Mouse (Mus musculus) layer of hippocampus, postnatal 25 days (tissue): Measurements from ENCODE around the gene Zfp57. TPM values are rescaled to one million over a fixed set of nuclear protein-coding genes. Genes with fewer than 3 reads are reported as not detected.
A peak's percentile ranks its signal among the peaks of the same experiment; 100 is the strongest.
"Not testable (repeated sequence)": the region's sequence is repeated elsewhere in the genome, so short reads cannot be mapped to it uniquely, and the experiment has no call there.

ENCODE experiments used
- DNase-seq, 2 experiments: peaks; one replicate each; pipeline ENCODE4 v3.0.0; 2022; ENCODE audit warnings: mixed read lengths in 2 of 2, low spot score in 1 of 2; ENCODE audit errors: extremely low spot score in 1 of 2
- total RNA-seq, 2 experiments: library from RNA; stranded (reverse); gene quantifications; 2 replicates each; pipeline ENCODE4 v1.2.3; 2021

The Zfp57 gene
- 10 to 100 TPM; 14.5 to 21.7 TPM for total RNA-seq

GRCm38 (mm10) chr17:37000863-37001262 lies at the start of gene Zfp57:
Gene Zfp57 (plus strand): TSS chr17:37001163.
- no peak for DNase-seq

- DNase-seq: no peak
Measured at GRCm38 (mm10) chr17:36952631-36953030, 48.3 kb upstream of the Zfp57 start.

GRCm38 (mm10) chr17:36953062-36953461 lies 47.9 kb upstream of the Zfp57 start:
- no peak for DNase-seq

- DNase-seq: peak; percentile 84 to 88
Measured at GRCm38 (mm10) chr17:36957999-36958743, 42.8 kb upstream of the Zfp57 start, which contains the start of the genes Znrd1 and Znrd1as. Gene Znrd1 (minus strand): TSS chr17:36958559. Gene Znrd1as (plus strand): TSS chr17:36958592.

- DNase-seq: no peak
Measured at GRCm38 (mm10) chr17:36958884-36959283, 42.1 kb upstream of the Zfp57 start.

GRCm38 (mm10) chr17:36961125-36961524 lies 39.8 kb upstream of the Zfp57 start:
- no peak for DNase-seq

- no peak for DNase-seq
Measured at GRCm38 (mm10) chr17:36966875-36967274, 34.1 kb upstream of the Zfp57 start.

- no peak for DNase-seq
Measured at GRCm38 (mm10) chr17:36970316-36970890, 30.6 kb upstream of the Zfp57 start.

GRCm38 (mm10) chr17:36971172-36971850 lies 29.7 kb upstream of the Zfp57 start:
- no peak for DNase-seq

GRCm38 (mm10) chr17:36972791-36973190 lies 28.2 kb upstream of the Zfp57 start:
- no peak for DNase-seq

- DNase-seq: no peak
Measured at GRCm38 (mm10) chr17:36973271-36973787, 27.6 kb upstream of the Zfp57 start.

GRCm38 (mm10) chr17:36981221-36981813 lies 19.6 kb upstream of the Zfp57 start, which contains the start of gene 2410137M14Rik:
Gene 2410137M14Rik (minus strand): TSS chr17:36981237.
- peak in 1 of 2 experiments; percentile 15 for DNase-seq

GRCm38 (mm10) chr17:36981845-36982244 lies 19.1 kb upstream of the Zfp57 start:
- DNase-seq: no peak

- DNase-seq: no peak
Measured at GRCm38 (mm10) chr17:36982253-36983155, 18.5 kb upstream of the Zfp57 start.

GRCm38 (mm10) chr17:36988475-36988874 lies 12.5 kb upstream of the Zfp57 start:
- DNase-seq: no peak

- no peak for DNase-seq
Measured at GRCm38 (mm10) chr17:36989437-36989836, 11.5 kb upstream of the Zfp57 start, which contains the start of gene H2-M5. Gene H2-M5 (minus strand): TSS chr17:36989537.

GRCm38 (mm10) chr17:36990630-36991029 lies 10.3 kb upstream of the Zfp57 start:
- not testable (repeated sequence) for DNase-seq

- no peak for DNase-seq
Measured at GRCm38 (mm10) chr17:36992336-36993104, 8.4 kb upstream of the Zfp57 start.
